Mouse (Mus musculus) large intestine, adult 2 months (tissue): Measurements from ENCODE around the gene Tmem167. TPM values are rescaled to one million over a fixed set of nuclear protein-coding genes. Genes with fewer than 3 reads are reported as not detected.
"Not testable (repeated sequence)": the region's sequence is repeated elsewhere in the genome, so short reads cannot be mapped to it uniquely, and the experiment has no call there.

Experiments
- DNase-seq: peaks from one replicate; pipeline ENCODE4 v3.0.0-alpha.2; 2012; ENCODE audit warnings: low read depth, low spot score
- WGBS: fragments of 180-500 bp; shearing (Covaris S2); methylation state at CpG from one replicate; pipeline ENCODE4 v1.1.7; 2018; 5-methylcytosine and 5-hydroxymethylcytosine counted together
- polyA plus RNA-seq: library from polyadenylated mRNA; depleted of rRNA; stranded (reverse); fragments of >200 nt; gene quantifications from 2 replicates; pipeline ENCODE4 v1.2.3, GENCODE M21; 2012; rRNA removed

Tmem167 gene
- 4.3 and 5.5 TPM in 2 replicates for polyA plus RNA-seq

DNA sequence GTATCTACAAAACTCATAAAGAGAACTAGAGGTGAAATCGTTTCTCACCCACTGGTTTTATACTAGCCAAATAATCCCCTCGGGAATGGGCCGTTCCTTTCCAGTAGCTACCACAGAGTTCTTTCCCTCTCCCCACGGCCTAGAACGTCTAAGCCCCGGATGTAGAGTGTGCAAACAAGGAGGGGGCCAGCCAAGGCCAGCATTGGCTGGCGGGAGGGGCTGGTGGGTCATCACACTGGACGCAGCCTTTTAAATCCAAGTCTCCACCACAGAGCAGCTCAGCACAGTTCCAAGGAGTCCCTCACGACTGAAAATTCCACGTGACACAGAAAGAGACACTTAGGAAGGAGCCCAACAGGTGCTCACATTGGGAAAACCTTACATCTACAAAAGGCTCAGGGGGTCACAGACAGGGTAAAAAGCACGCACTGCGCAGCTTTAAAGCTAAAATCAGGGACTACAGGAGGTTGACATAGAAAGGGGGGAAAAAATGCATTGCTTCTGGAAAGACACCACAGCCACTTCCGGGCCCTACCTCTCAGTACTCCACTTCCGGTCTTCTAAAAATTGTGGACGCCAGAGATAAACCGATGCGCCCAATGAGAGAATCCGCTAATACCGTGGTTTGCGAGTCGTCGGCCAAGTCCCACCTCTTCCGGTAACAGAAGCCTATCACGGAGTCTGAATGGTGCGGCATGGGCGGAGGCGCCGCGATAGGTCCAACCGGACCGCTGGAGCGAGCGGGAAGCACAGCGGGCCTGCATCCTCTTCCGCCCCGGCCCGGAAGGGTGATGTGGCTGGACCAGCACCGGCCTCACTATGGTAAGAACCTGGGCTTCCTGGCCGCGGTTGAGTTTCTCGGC is at the start of gene Tmem167, which contains the start of gene Xrcc4:
Tmem167 (plus strand) TSS at position 162 of the 863 bp plus-strand sequence.
Xrcc4 (minus strand) TSS at position 647 of the 863 bp plus-strand sequence.
- 1% methylated on average over 41 of the region's 41 CpGs for WGBS
- peak; percentile 98 for DNase-seq

DNA sequence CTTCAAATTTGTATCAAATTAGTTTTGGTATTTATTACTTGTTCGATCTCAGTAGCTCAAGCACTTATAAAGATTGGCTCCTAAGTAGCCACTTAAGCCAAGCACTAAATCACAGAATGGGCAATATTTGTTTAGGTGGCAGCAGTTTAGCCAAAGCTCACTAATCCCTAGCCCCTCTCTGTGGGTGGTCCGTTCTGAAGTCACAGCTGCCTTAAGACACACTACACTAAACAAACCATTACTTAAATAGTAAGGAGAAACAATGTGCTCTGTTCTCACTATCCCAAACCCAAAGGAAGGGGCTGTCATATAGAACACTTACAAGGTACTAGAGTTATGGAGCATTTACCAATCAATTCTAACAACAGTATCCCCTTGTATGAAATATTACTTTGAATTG is 49.3 kb upstream of the Tmem167 start:
- 46% methylated on average over 2 of the region's 2 CpGs for WGBS
- DNase-seq, result no peak

DNA sequence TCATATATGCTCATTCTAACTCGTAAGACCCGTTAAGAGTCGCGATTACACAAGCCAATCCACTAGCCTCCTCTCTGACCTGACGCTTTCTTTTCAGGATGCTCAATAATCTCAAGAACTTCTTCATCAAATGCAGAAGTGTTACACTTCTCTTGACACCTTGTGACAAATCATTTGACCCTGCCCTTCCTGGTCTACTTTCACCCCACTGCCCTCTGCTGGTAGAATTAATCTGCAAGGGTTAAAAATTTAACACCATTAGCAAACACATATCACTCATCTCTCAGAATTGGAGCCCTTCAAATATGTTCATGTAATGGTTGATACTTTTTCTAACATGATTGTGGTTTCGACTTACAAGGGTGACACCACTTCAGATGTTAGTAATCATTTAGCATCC is 37.2 kb upstream of the Tmem167 start:
- DNase-seq, result no peak
- WGBS, result 81% methylated on average over 6 of the region's 6 CpGs

DNA sequence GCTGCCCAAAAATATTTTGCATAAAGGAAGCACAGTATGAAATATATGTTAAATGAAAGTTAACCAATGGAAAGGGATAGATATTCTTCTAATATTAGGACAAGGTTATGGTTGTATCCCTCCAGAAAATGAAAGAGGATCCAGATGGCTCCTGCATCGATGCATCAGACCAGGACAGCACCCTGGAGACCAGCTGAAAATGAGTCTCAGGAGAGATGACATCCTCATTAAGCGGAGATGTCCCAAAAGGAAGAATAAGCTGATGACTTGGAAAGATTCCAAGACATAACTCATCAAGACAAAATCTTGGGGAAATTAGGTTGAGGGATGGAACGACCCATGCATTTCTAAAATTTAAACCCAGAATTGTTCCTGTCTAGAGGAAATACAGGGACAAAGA is 36.5 kb upstream of the Tmem167 start:
- WGBS, result 68% methylated on average over 3 of the region's 3 CpGs
- DNase-seq, result no peak

DNA sequence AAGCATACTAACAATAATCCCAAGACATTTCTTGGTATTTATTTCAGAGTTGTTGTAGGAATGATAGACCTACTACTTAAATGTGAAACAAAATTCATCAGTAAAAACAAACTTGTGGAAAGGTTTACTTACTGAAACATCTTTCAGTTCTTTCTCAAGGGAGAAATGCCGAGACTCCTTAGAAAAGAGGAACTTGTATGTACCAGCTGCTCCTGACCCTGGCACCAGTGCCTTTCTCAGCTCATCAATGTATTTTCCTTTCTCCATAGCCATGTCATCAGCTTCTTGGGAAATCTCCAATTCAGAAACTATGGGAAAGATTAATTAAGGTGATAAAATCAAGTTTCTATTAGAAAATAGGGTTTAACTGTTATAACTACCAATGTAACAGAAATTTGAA is 27.0 kb upstream of the Tmem167 start:
- DNase-seq, result no peak
- 85% methylated on average over 1 of the region's 1 CpGs for WGBS

DNA sequence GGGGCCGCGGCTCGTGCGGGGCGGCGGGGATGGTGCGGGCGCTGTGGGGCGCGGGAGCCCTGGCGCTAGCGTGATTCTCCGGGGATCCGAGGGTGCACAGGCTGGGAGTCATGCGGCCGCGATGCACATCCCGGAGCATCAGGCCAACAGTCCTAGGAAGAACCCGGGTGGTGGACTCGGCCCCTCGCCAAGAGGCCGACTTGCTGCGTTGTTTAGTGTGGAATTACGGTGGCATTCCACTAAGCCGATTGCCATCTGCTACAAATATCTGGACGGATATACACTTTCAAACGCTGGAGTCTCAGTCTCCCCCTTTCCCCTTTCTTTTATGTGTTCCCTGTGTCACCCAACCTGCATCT is 881 bp downstream of the Tmem167 start:
- DNase-seq, result no peak
- 1% methylated on average over 27 of the region's 27 CpGs for WGBS

DNA sequence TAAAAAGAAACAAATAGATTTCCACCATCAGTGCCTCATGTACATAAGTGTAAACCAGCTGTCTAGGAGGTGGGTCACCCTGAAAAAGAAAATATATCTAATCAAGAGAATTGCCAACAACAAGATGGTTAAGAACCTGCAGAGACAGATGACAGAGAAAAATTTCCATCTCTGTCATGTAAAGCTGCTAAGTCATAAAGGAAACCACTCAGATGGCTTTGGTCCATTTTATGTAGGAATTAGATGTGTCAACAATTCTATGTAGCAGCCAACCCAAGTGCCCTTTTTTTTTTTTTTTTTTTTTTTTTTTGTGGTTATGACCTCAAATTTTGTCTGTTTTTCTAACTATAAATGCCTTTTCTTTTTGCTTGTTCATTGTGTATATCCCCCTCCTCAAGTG is 12.6 kb downstream of the Tmem167 start:
- no peak for DNase-seq

DNA sequence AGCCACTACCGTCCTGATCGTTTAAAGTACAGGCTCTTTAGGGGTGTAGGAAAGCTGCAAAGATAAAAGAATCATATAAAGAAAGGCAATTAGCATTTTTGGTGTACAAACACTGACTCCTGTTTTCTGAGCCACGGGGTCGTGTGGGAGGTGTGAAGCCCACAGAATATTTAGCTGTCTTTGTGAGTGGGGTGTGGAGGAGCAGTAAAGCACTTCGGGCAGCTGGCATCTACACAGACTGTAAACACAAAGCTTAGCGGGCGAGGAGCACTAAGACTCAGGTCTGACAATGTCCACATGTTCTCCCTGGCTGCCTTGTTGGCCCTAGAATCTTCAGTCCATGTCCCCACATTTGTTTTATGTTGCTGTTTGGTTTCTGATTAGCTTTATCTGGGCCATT is 17.2 kb downstream of the Tmem167 start:
- 54% methylated on average over 7 of the region's 7 CpGs for WGBS

DNA sequence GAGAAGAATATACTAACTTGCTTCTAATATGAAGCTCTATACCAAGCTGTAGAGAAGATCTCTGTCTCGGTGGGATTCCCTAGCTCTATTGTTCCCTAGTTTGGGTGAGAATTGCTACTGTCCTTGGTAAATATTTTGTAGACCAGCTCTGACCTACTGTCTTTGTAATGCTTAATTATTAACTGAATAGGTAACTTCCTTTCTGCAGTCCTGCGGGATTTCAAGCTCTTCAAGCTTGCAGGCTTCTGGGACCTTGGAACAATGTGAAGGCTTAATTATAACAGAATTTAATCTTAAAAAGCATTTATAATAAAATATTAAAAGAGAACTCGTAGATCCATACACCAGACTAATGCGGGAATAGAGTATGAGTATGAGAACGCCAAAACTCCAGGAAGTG is 19.8 kb downstream of the Tmem167 start:
- DNase-seq, result not testable (repeated sequence)
- 81% methylated on average over 5 of the region's 5 CpGs for WGBS

More for the DNA sequence above, 17.2 kb downstream of the Tmem167 start:
- DNase-seq, result no peak

DNA sequence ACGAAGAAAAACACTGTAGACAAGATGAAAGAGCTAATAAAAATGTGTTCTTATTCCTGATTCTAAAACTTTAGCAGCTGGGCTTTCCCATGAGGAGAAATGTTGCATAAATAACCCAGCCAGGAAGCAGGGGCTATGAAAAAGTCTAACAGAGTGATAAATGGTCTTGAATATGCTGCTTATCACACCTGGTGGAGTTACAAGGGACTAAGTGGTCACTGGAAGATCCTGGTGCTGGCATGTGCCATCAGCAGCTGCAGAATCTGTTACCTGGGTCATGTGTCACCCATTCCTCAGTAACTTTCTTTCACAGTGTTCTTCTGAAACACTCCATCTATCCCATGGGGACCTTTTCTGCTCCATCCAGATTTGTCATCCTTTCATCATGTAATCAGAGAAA is 22.8 kb downstream of the Tmem167 start:
- DNase-seq, result no peak
- WGBS, result 48% methylated on average over 1 of the region's 1 CpGs

DNA sequence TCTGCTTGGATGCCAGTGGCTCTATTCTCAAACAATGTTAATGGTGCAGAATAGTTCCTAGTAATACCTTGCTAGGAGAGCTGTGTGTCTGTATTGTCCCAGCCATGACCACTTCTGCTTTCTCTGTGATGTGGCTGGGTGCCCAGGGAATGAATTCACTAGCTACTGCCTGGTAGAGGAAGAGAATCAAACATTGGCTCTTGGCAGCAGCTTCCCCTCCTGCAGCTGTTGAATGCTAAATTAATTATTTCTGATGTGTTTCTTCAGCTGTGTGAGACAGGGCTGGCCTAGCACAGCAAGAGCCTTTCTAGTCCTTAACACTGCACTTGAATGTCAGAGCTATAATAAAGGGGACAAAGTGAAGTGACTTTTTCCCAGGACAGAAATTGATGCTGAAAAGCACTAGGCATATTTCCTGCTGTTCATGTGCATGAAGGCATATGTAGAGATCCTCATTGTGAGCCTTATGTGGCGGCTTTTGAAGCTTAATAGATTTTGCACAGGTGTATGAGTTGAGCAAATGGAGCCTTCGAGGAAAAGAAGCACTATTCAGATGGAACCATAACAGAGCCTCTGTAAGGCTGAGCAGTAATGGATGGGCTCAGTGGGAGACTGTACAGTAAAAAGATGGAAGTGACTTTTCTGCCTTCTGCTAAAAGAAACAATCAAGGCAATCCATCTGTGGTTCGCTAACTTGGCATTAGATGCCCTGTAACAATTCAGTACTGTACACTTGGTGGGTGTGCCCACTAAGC is 47.4 kb downstream of the Tmem167 start:
- DNase-seq, result no peak
- 89% methylated on average over 3 of the region's 3 CpGs for WGBS

DNA sequence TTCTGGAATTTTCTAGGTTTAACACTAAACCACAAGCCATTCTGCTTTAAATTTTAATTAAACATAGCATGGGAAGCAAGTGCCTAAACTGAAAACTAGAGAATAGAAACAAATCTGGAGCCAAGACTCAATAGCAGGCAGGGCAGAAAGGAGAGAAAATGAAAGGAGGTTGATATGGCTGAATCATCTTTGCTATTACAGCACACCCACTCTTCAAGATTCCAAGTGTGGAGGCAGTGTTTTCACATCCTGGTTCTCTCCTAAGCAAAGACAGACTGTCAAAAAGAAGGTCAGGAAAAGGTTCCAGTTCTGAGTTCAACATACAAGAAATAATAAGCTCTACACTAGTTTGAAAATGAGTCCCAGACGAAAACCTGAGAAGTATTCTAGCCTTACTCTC is 52.8 kb downstream of the Tmem167 start:
- WGBS, result 88% methylated on average over 1 of the region's 1 CpGs

DNA sequence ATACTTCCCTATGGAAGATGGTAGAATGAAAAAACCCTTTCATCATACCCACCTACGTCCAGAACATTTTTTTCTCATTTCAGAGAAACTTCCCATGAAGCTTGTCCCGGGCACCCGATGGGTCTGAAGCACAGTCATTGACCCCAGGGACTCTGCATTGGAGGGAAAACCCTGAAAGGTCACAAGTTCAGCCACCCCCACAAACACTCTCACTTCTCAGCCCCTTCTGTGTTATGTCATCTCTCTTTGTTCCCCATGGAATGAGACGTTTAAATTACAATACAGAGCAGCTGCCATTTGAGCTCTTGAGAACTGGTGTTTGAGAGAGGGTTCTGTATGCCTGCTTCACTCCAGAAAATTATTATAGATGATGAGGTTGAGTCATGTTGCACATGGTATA is 54.3 kb downstream of the Tmem167 start:
- WGBS, result 66% methylated on average over 4 of the region's 4 CpGs
- DNase-seq, result no peak

More for the DNA sequence above, 52.8 kb downstream of the Tmem167 start:
- no peak for DNase-seq

DNA sequence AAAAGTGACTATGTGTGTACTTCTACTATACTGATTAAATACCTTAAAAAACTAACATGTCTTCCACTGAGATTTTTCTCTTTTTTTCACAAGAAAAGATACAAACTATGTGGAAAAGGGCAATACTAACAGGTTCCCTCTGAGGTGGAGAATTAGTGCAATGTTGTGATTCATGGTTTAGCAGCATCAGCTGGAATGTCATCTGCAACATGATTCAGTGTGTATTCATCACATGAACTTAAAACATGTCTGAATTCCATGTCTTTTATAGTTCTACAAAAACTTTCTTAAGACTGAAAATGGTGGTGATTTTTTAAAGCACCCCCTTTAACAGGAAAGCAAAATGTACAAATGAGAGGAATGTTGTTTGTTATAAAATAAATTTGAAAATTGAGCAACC is 63.0 kb downstream of the Tmem167 start:
- DNase-seq, result no peak

DNA sequence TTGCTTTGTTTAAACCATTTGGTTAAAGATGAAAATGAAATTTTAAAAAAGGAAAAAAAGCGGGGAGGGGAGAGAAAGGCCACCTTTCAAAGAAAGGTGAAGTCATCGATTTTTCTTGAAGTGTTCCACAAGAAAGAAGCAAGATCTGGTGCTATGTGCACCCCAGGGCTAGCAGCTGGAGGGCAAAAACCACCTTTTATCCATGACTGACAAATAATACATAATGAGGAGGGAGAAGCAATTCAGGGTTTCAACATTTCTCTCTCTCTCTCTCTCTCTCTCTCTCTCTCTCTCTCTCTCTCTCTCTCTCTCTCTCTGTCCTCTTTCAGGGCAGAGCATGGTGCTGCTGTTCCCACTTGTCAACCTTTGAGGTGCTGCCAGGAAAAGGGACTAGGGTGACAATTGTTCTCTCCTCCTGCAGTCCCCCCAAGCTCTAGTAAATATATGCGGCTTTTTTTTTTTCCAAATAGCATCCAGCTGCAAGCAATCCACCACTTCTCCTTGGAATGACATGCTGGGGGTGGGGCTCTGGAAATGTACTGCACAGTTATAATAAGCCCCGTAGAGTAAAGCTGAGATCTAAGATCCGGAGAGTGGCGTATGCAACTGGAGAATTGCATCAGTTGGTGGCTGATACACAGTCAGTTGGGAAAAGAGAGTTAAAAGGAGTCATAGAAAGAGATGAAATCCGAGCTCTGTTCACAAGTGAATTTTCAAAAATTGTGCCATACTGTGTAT is 63.8 kb downstream of the Tmem167 start:
- no peak for DNase-seq
- 63% methylated on average over 7 of the region's 7 CpGs for WGBS

DNA sequence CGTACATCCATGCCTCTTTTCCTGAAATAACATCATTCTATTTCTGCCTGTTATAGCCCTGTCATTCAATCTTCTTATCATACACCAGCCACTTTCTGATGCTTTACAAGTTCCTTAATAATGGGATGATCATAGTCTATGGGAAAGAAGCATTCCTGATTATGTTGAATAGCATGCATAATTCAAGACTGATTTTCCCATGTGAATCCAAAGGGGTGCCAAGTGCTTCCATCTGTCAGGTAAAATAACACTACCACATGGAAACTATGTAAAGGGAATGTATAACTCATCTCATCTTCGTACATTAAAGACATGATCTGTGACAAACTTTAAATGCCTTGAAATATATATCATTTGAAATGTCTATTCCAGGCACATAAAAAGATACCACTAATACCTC is 75.2 kb downstream of the Tmem167 start:
- no peak for DNase-seq
- 75% methylated on average over 2 of the region's 2 CpGs for WGBS

DNA sequence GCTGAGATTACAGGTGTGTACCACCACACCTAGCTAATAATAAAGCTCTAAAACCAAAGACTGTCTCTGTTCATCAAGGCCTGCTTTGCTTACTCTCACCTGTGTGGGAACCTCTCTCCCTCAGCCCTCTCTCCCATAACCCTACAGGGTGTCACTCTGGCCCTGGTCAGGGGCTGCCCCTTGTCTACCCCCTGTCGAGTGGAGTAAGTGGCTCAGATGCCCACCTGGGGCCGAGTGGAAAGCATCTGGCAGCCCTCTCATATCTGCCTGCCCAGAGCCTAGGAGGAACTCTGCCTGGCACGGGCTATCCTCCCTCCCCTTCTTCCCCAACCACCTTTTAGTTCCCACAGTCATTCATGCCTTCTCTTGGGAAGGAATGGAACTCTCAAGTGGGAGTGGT is 78.1 kb downstream of the Tmem167 start:
- no peak for DNase-seq
- 48% methylated on average over 3 of the region's 3 CpGs for WGBS

DNA sequence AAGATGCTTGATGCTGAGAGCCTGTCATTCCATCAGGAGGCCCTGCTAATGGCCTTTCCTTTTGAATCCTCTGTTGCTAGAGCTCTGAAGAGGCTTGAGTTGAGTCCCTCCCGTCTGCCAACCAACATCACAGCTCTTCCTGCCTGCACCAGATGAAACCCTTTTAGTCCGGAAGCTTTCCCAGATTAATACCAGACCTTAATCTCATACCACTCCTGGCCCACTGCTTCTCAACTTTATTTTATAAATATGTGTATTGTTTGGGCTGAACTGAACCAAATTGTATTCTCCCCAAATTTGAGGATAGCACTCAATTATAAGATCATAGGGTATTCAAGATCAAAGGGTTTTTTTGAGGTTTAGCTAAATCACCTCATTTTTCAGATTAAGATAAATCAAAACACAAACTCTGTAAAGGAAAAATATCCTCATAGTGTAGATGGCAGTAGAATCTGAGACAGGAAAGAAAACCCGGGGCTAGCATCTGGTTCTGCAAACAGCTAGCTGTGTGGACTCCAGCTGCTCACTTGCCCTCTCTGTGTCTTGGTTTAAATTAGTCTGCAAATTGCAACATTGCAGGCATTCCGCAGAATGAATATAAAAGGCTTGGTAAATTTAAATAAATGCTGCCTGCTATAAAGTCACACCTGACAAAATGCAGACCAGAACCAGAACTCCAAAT is 81.3 kb downstream of the Tmem167 start:
- 62% methylated on average over 4 of the region's 4 CpGs for WGBS

DNA sequence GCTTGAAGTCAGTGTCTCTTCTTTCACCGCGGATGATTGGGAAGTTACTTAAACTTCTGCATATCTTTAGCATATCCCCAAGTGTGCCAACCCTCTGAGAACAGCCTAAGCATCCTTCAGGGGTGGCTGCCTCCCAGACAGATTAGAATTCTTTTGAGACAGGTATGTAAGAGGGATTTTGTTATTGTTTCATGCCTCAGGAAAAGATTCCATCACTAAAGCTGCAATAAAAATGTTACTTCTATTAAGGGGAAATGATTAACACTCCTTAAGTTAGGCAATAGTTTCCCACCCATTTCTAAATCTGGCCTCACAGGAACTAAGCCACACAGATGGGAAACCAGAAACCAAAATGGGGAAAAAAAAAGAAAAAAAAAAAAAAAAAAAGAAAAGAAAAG is 81.9 kb downstream of the Tmem167 start:
- WGBS, result 41% methylated on average over 2 of the region's 2 CpGs
- DNase-seq, result no peak

More for the DNA sequence above, 81.3 kb downstream of the Tmem167 start:
- no peak for DNase-seq

DNA sequence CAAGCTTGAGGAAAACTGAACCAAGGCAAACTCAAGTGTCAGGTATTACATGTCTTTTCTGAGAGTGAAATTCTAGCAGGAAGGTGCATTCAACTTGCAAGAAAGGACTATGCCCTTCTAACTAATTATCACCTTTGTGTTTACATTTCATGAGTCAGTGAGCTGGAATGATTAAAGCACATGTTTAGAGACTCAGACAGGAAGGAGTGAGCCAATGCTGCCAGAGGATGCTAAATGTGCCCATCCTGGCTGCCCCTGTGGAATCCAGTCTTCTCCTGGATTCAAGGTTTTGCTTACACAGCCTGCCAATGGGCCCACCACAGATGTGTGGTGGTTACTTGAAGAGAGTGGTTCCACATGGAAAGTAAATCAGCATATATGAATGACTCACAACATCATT is 82.5 kb downstream of the Tmem167 start:
- DNase-seq, result no peak
